Mouse (Mus musculus) ES-Bruce4 (cell line): Measurements from ENCODE around the gene Rph3al. TPM values are rescaled to one million over a fixed set of nuclear protein-coding genes. Genes with fewer than 3 reads are reported as not detected.

Experiments
- H3K27ac ChIP-seq: 2 replicates; pipeline ENCODE4 v1.5.1; 2012; ENCODE audit warnings: low read length, inconsistent platforms; ENCODE audit not compliant: insufficient read depth
- H3K27me3 ChIP-seq: 2 replicates; pipeline ENCODE4 v1.6.1; 2012; ENCODE audit warnings: mild to moderate bottlenecking, low read length, inconsistent platforms; ENCODE audit not compliant: control insufficient read depth, poor library complexity, insufficient read depth, severe bottlenecking
- H3K36me3 ChIP-seq: 2 replicates; pipeline ENCODE4 v1.6.1; 2012; ENCODE audit warnings: inconsistent platforms, mild to moderate bottlenecking, low read length, moderate library complexity; ENCODE audit not compliant: control insufficient read depth, poor library complexity, insufficient read depth, severe bottlenecking
- H3K4me1 ChIP-seq: one replicate; pipeline ENCODE4 v1.8.1; 2011; ENCODE audit warnings: low read length; ENCODE audit not compliant: control insufficient read depth, insufficient read depth
- H3K4me3 ChIP-seq: 2 replicates; pipeline ENCODE4 v1.5.1; 2011; ENCODE audit warnings: low read depth, mild to moderate bottlenecking, low read length
- H3K9ac ChIP-seq: 2 replicates; pipeline ENCODE4 v1.6.1; 2012; ENCODE audit warnings: low read depth, mild to moderate bottlenecking, inconsistent platforms; ENCODE audit not compliant: poor library complexity, severe bottlenecking
- H3K9me3 ChIP-seq: replicated peaks from 2 replicates; pipeline ENCODE4 v1.6.1; 2012; ENCODE audit warnings: mild to moderate bottlenecking, low read length, inconsistent platforms; ENCODE audit not compliant: control insufficient read depth, poor library complexity, insufficient read depth, severe bottlenecking
- CTCF ChIP-seq: IDR thresholded peaks from one replicate; pipeline ENCODE4 v1.8.1; 2011; ENCODE audit warnings: low read depth, low read length
- EP300 ChIP-seq: IDR thresholded peaks from 2 replicates; pipeline ENCODE4 v1.6.1; 2011; ENCODE audit warnings: low read depth, low read length; ENCODE audit not compliant: insufficient read depth
- POLR2A ChIP-seq: IDR thresholded peaks from one replicate; pipeline ENCODE4 v1.8.1; 2011; ENCODE audit warnings: low read length; ENCODE audit not compliant: insufficient read depth
- polyA plus RNA-seq: library from polyadenylated mRNA; stranded (reverse); fragments of >200 nt; gene quantifications from 2 replicates; pipeline ENCODE4 v1.2.4, GENCODE M21; 2011; ENCODE audit warnings: low read depth; ENCODE audit not compliant: missing spikeins, insufficient read depth, insufficient read length

Gene Rph3al
- polyA plus RNA-seq, 1 experiment: 3.7 TPM

DNA sequence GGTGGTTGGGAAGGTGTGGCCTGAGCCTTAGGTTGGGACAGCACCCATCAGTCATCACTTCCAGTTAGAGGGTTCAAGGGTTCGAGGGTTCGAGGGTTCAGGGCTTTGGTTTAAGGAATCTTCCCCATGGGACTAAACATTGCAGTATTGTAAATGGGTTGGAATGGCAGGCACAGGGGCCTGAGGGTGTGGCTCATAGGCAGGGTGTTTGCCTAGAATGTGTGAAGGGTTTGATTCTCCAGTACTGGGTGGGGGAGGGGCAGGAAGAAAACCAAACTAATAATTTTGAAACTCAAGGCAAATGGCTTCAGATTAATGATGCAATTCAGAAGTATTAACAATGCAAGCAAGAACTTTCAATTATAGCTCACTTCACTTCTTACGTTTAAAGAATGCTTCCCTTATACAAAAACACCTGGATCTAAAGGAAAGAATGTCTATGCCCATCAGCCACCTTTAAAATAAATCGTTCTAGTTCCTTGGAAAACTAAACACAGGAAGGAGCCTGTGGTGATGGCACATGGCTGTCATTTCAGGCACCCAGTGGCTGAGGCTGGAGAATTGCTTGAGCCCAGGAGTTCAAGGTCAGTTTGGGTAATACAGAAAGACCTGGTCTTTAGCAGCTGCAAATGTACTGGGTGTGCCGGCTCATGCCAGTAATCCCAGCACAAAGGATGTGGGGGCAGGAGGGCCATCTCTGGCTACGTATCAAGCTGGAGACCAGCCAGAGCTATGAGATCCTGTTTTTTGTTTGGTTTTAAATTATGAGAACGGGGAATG lies 136.3 kb downstream of the Rph3al start:
- no peaks in the 10 kb centered on the region for H3K36me3 ChIP-seq
- no peak overlapping the region for H3K9ac ChIP-seq
- peaks cover 3% of the 10 kb centered on the region for H3K4me1 ChIP-seq
- TF ChIP-seq EP300 (0 out of 2 replicates have a peak, but pooled peaks have one; percentile 8), CTCF (no peak), POLR2A (no peak)
- no peak overlapping the region for H3K4me3 ChIP-seq
- H3K9me3 ChIP-seq: no peaks in the 10 kb centered on the region
- no peak overlapping the region for H3K27ac ChIP-seq
- 0 out of 2 replicates have a peak, but pooled peaks cover 2% of the 10 kb centered on the region for H3K27me3 ChIP-seq

GRCm38 (mm10) chr11:75801369-75801768 lies 136.9 kb downstream of the Rph3al start:
- TF ChIP-seq CTCF (no peak), POLR2A (no peak), EP300 (no peak)
- H3K9ac ChIP-seq: no peak overlapping the region
- H3K27ac ChIP-seq: no peak overlapping the region
- H3K4me1 ChIP-seq: peaks cover 3% of the 10 kb centered on the region
- H3K9me3 ChIP-seq: no peaks in the 10 kb centered on the region
- no peak overlapping the region for H3K4me3 ChIP-seq
- no peaks in the 10 kb centered on the region for H3K36me3 ChIP-seq
- H3K27me3 ChIP-seq: 0 out of 2 replicates have a peak, but pooled peaks cover 2% of the 10 kb centered on the region

GRCm38 (mm10) chr11:75796536-75797246 lies 141.5 kb downstream of the Rph3al start:
- no peak overlapping the region for H3K27ac ChIP-seq
- TF ChIP-seq EP300 (no peak), CTCF (no peak), POLR2A (no peak)
- H3K36me3 ChIP-seq: no peaks in the 10 kb centered on the region
- peaks cover 2% of the 10 kb centered on the region for H3K4me1 ChIP-seq
- peak overlapping the region; percentile 75; the same call in 1 of the 2 replicates for H3K4me3 ChIP-seq
- H3K9ac ChIP-seq: no peak overlapping the region
- H3K27me3 ChIP-seq: peaks cover 23% of the 10 kb centered on the region
- no peaks in the 10 kb centered on the region for H3K9me3 ChIP-seq

DNA sequence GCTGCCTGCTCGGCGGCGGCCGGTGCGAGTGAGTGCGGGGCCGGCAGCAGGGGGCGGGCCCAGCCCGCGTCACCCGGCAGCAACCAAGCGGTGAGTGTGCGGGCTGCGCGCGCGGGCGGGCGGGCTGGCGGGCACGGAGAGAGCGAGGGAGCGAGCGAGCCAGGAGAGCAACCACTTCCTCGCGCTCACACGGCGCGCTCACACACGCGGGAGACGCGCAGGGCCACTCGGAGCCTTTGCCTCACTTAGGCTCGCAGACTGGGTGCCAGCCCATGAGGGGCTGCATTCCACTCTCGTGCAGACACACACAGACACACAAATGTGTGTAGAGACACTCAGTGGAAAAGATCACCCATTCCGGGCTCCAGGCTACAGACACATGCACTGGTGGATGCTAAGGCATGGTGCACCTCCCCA lies 142.2 kb downstream of the Rph3al start, which contains the start of gene Doc2b:
Doc2b (minus strand) TSS at position 21 of the 417 bp plus-strand sequence.
- no peaks in the 10 kb centered on the region for H3K9me3 ChIP-seq
- peak within 1 kb of the TSS; percentile 71 for H3K9ac ChIP-seq
- TF ChIP-seq EP300: no peak
- TF ChIP-seq POLR2A: no peak
- no peak for TF ChIP-seq CTCF
- no peaks in the 10 kb centered on the region for H3K4me1 ChIP-seq
- no peaks in the 10 kb centered on the region for H3K36me3 ChIP-seq
- peak within 1 kb of the TSS; percentile 75 for H3K4me3 ChIP-seq
- H3K27me3 ChIP-seq: peaks cover 23% of the 10 kb centered on the region
- no peak within 1 kb of the TSS for H3K27ac ChIP-seq

DNA sequence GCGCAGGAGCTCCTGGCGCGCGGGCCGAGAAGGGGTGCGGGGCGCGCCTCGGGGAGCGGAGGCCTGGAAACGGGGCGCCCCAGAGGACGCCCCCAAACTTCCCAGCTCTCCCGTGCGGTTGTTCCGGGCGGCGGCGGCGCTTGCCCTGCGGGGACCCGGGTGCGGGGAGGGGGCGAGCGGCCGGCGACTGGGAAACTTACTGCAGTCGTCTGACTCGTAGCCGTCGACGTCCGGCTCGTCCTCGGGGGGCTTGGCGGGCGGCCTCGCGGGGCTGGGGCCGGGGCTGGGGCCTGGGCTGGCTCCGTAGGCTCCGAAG lies 142.9 kb downstream of the Rph3al start:
- Histone ChIP-seq H3K4me3 (peak overlapping the region; percentile 41), H3K9ac (peak overlapping the region; percentile 71), H3K36me3 (no peaks in the 10 kb centered on the region), H3K27ac (no peak overlapping the region), H3K4me1 (no peaks in the 10 kb centered on the region), H3K27me3 (peaks cover 23% of the 10 kb centered on the region), H3K9me3 (no peaks in the 10 kb centered on the region)
- TF ChIP-seq CTCF (no peak), POLR2A (no peak), EP300 (no peak)
